Mouse (Mus musculus): ENCODE results near the gene Mindy3. TPM values are rescaled to one million over a fixed set of nuclear protein-coding genes. Genes with fewer than 3 reads are reported as not detected.

Gene Mindy3
- polyA plus RNA-seq, 1 experiment, result 24.6 TPM

- no peaks in the 10 kb centered on the region for H3K79me3 ChIP-seq (ENCODE audit: low read depth)
- no peak for TF ChIP-seq CEBPB (IDR thresholded peaks at IDR 0.05; ENCODE audit: low read depth)
- no peak for TF ChIP-seq USF1 (IDR thresholded peaks at IDR 0.05; ENCODE audit: low read depth)
- H3K79me2 ChIP-seq (ENCODE audit: control insufficient read depth, insufficient read depth), result no peaks in the 10 kb centered on the region
- H3K27me3 ChIP-seq (ENCODE audit: control insufficient read depth, insufficient read depth, insufficient read length), result no peaks in the 10 kb centered on the region
- H3K36me3 ChIP-seq (ENCODE audit: control insufficient read depth, insufficient read depth), result no peaks in the 10 kb centered on the region
- H3K4me3 ChIP-seq (ENCODE audit: insufficient read depth, poor library complexity, severe bottlenecking), result no peak overlapping the region
- no peak overlapping the region for H3ac ChIP-seq (ENCODE audit: control insufficient read depth, insufficient read length, low read depth)
Measured at GRCm38 (mm10) chr2:12317343-12317742, 101.9 kb downstream of the Mindy3 start.

GRCm38 (mm10) chr2:12316361-12316760 lies 102.9 kb downstream of the Mindy3 start:
- no peaks in the 10 kb centered on the region for H3K27me3 ChIP-seq (ENCODE audit: control insufficient read depth, insufficient read depth, insufficient read length)
- no peak for TF ChIP-seq MAX (IDR thresholded peaks at IDR 0.05)
- TF ChIP-seq USF1 (IDR thresholded peaks at IDR 0.05; ENCODE audit: low read depth), result no peak
- no peak for TF ChIP-seq MYOG (IDR thresholded peaks at IDR 0.05; ENCODE audit: control insufficient read depth, extremely low read depth, insufficient read length)
- TF ChIP-seq MYOD1 (IDR thresholded peaks at IDR 0.05; ENCODE audit: control insufficient read depth, insufficient read length, low read depth), result no peak
- TF ChIP-seq CEBPB (IDR thresholded peaks at IDR 0.05; ENCODE audit: low read depth), result no peak
- no peaks in the 10 kb centered on the region for H3K79me3 ChIP-seq (ENCODE audit: low read depth)
- no peaks in the 10 kb centered on the region for H3K79me2 ChIP-seq (ENCODE audit: control insufficient read depth, insufficient read depth)
- no peaks in the 10 kb centered on the region for H3K36me3 ChIP-seq (ENCODE audit: control insufficient read depth, insufficient read depth)
- no peak overlapping the region for H3K4me3 ChIP-seq (ENCODE audit: insufficient read depth, poor library complexity, severe bottlenecking)
- no peak overlapping the region for H3ac ChIP-seq (ENCODE audit: control insufficient read depth, insufficient read length, low read depth)

GRCm38 (mm10) chr2:12314028-12314427 lies 105.2 kb downstream of the Mindy3 start:
- no peak overlapping the region for H3K4me3 ChIP-seq (ENCODE audit: insufficient read depth, poor library complexity, severe bottlenecking)
- H3K79me2 ChIP-seq (ENCODE audit: control insufficient read depth, insufficient read depth), result no peaks in the 10 kb centered on the region
- no peaks in the 10 kb centered on the region for H3K36me3 ChIP-seq (ENCODE audit: control insufficient read depth, insufficient read depth)
- no peaks in the 10 kb centered on the region for H3K79me3 ChIP-seq (ENCODE audit: low read depth)
- TF ChIP-seq MYOD1 (IDR thresholded peaks at IDR 0.05; ENCODE audit: control insufficient read depth, insufficient read length, low read depth) (no peak), MAX (IDR thresholded peaks at IDR 0.05) (no peak), CTCF (IDR thresholded peaks at IDR 0.05; ENCODE audit: control insufficient read depth, insufficient read depth, insufficient read length) (no peak), CEBPB (IDR thresholded peaks at IDR 0.05; ENCODE audit: low read depth) (no peak), MYOG (IDR thresholded peaks at IDR 0.05; ENCODE audit: control insufficient read depth, extremely low read depth, insufficient read length) (no peak), USF1 (IDR thresholded peaks at IDR 0.05; ENCODE audit: low read depth) (no peak), FOSL1 (IDR thresholded peaks at IDR 0.05; ENCODE audit: insufficient read depth, low read length, poor library complexity, severe bottlenecking) (no peak)
- no peak overlapping the region for H3ac ChIP-seq (ENCODE audit: control insufficient read depth, insufficient read length, low read depth)
- no peaks in the 10 kb centered on the region for H3K27me3 ChIP-seq (ENCODE audit: control insufficient read depth, insufficient read depth, insufficient read length)

GRCm38 (mm10) chr2:12308466-12308865 lies 110.8 kb downstream of the Mindy3 start:
- Histone ChIP-seq H3ac (ENCODE audit: control insufficient read depth, insufficient read length, low read depth) (no peak overlapping the region), H3K4me3 (ENCODE audit: insufficient read depth, poor library complexity, severe bottlenecking) (no peak overlapping the region), H3K36me3 (ENCODE audit: control insufficient read depth, insufficient read depth) (no peaks in the 10 kb centered on the region), H3K79me3 (ENCODE audit: low read depth) (no peaks in the 10 kb centered on the region), H3K79me2 (ENCODE audit: control insufficient read depth, insufficient read depth) (no peaks in the 10 kb centered on the region), H3K27me3 (ENCODE audit: control insufficient read depth, insufficient read depth, insufficient read length) (no peaks in the 10 kb centered on the region)
- TF ChIP-seq USF1 (IDR thresholded peaks at IDR 0.05; ENCODE audit: low read depth), result no peak

- TF ChIP-seq CEBPB (IDR thresholded peaks at IDR 0.05; ENCODE audit: low read depth), result no peak
- no peak for TF ChIP-seq USF1 (IDR thresholded peaks at IDR 0.05; ENCODE audit: low read depth)
- no peak for TF ChIP-seq MAX (IDR thresholded peaks at IDR 0.05)
- no peak for TF ChIP-seq MYOD1 (IDR thresholded peaks at IDR 0.05; ENCODE audit: control insufficient read depth, insufficient read length, low read depth)
- no peak for TF ChIP-seq CTCF (IDR thresholded peaks at IDR 0.05; ENCODE audit: control insufficient read depth, insufficient read depth, insufficient read length)
- TF ChIP-seq MYOG (IDR thresholded peaks at IDR 0.05; ENCODE audit: control insufficient read depth, extremely low read depth, insufficient read length), result no peak
- no peak for TF ChIP-seq FOSL1 (IDR thresholded peaks at IDR 0.05; ENCODE audit: insufficient read depth, low read length, poor library complexity, severe bottlenecking)
- Histone ChIP-seq H3K27me3 (ENCODE audit: control insufficient read depth, insufficient read depth, insufficient read length) (no peaks in the 10 kb centered on the region), H3K36me3 (ENCODE audit: control insufficient read depth, insufficient read depth) (no peaks in the 10 kb centered on the region), H3K4me3 (ENCODE audit: insufficient read depth, poor library complexity, severe bottlenecking) (no peak overlapping the region), H3ac (ENCODE audit: control insufficient read depth, insufficient read length, low read depth) (no peak overlapping the region), H3K79me3 (ENCODE audit: low read depth) (no peaks in the 10 kb centered on the region), H3K79me2 (ENCODE audit: control insufficient read depth, insufficient read depth) (no peaks in the 10 kb centered on the region)
Measured at GRCm38 (mm10) chr2:12307311-12307710, 112.0 kb downstream of the Mindy3 start.

GRCm38 (mm10) chr2:12305064-12305650 lies 114.1 kb downstream of the Mindy3 start:
- Histone ChIP-seq H3K27me3 (ENCODE audit: control insufficient read depth, insufficient read depth, insufficient read length) (peaks cover 13% of the 10 kb centered on the region), H3K79me2 (ENCODE audit: control insufficient read depth, insufficient read depth) (no peaks in the 10 kb centered on the region), H3K4me3 (ENCODE audit: insufficient read depth, poor library complexity, severe bottlenecking) (no peak overlapping the region), H3K79me3 (ENCODE audit: low read depth) (no peaks in the 10 kb centered on the region), H3ac (ENCODE audit: control insufficient read depth, insufficient read length, low read depth) (no peak overlapping the region), H3K36me3 (ENCODE audit: control insufficient read depth, insufficient read depth) (no peaks in the 10 kb centered on the region)
- TF ChIP-seq CEBPB (IDR thresholded peaks at IDR 0.05; ENCODE audit: low read depth) (no peak), CTCF (IDR thresholded peaks at IDR 0.05; ENCODE audit: control insufficient read depth, insufficient read depth, insufficient read length) (no peak), USF1 (IDR thresholded peaks at IDR 0.05; ENCODE audit: low read depth) (no peak), MYOD1 (IDR thresholded peaks at IDR 0.05; ENCODE audit: control insufficient read depth, insufficient read length, low read depth) (no peak), MYOG (IDR thresholded peaks at IDR 0.05; ENCODE audit: control insufficient read depth, extremely low read depth, insufficient read length) (no peak), FOSL1 (IDR thresholded peaks at IDR 0.05; ENCODE audit: insufficient read depth, low read length, poor library complexity, severe bottlenecking) (no peak), MAX (IDR thresholded peaks at IDR 0.05) (no peak)
